Mouse (Mus musculus) embryonic facial prominence, embryonic 12.5 days (tissue): ENCODE results near the gene Gm2956. TPM values are rescaled to one million over a fixed set of nuclear protein-coding genes. Genes with fewer than 3 reads are reported as not detected.
"Not testable (repeated sequence)": the region's sequence is repeated elsewhere in the genome, so short reads cannot be mapped to it uniquely, and the experiment has no call there.

ENCODE experiments used
- ATAC-seq: fragments of 200-750 bp; cut with Nextera tagmentation; 2 replicates; pipeline ENCODE4 v1.8.0; 2017; ENCODE audit not compliant: insufficient number of reproducible peaks, insufficient read depth, low FRiP score, low TSS enrichment
- H3K27ac ChIP-seq: fragments of 300-500 bp; sonication (generic); 2 replicates; pipeline ENCODE4 v1.5.1; 2016; ENCODE audit warnings: mild to moderate bottlenecking
- H3K27me3 ChIP-seq: fragments of 300-500 bp; sonication (generic); 2 replicates; pipeline ENCODE4 v1.6.1; 2016; ENCODE audit warnings: mild to moderate bottlenecking, moderate library complexity
- H3K36me3 ChIP-seq: fragments of 300-500 bp; sonication (generic); 2 replicates; pipeline ENCODE4 v1.6.1; 2016; ENCODE audit warnings: mild to moderate bottlenecking
- H3K4me1 ChIP-seq: fragments of 300-500 bp; sonication (generic); 2 replicates; pipeline ENCODE4 v1.6.1; 2016
- H3K4me2 ChIP-seq: fragments of 300-500 bp; sonication (generic); replicated peaks from 2 replicates; pipeline ENCODE4 v1.6.1; 2016; ENCODE audit warnings: mild to moderate bottlenecking, moderate library complexity
- H3K4me3 ChIP-seq: fragments of 300-500 bp; sonication (generic); 2 replicates; pipeline ENCODE4 v1.5.1; 2016; ENCODE audit warnings: mild to moderate bottlenecking
- H3K9ac ChIP-seq: fragments of 300-500 bp; sonication (generic); 2 replicates; pipeline ENCODE4 v1.6.1; 2016; ENCODE audit warnings: mild to moderate bottlenecking, moderate library complexity
- H3K9me3 ChIP-seq: fragments of 300-500 bp; sonication (generic); 2 replicates; pipeline ENCODE4 v1.6.1; 2016; ENCODE audit warnings: mild to moderate bottlenecking, moderate library complexity
- WGBS: fragments of 180-500 bp; shearing (Covaris S2); methylation state at CpG from one replicate; pipeline ENCODE4 v1.1.7; 2016; 5-methylcytosine and 5-hydroxymethylcytosine counted together
- polyA plus RNA-seq: library from polyadenylated mRNA; unstranded; fragments of >200 nt; fragmentation: Nextera tagmentation; extraction: Ambion mirVana; gene quantifications from 2 replicates; pipeline ENCODE4 v1.2.1, GENCODE M21; 2016

Gm2956 gene
- polyA plus RNA-seq = not detected in 2 replicates

DNA sequence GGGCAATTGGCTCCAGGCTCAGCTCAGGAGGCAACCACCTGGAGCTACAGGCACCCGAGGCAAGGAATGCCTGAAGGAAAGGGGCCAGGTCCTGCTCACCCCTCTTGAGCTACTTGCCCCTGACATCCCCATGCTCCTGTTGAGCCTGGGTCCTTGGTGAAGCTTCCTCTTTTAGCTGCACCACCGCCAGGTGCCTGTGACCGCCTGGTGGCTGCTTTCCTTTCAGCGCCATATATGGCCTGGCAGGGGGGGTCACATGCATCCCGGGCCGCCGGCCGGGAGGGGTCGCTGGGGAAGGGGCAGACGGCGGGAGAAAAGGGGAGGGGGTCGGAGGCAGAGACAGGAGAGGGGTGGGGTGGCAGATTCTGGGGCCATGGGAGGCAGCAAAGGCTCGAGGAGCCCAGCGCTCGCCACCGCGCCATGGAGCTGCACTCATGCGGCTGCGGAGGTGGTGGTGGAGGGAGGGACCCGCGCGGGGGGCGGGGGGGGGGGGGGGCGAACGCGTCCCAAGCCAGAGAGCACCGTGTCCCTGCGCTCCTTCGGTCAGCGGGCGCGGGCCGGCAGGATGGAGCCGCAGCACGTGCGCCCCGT is at the start of gene Gm2956:
Gene Gm2956 (plus strand): TSS at position 541 of the 591 bp plus-strand sequence.
- H3K4me2 ChIP-seq = peak within 1 kb of the TSS; percentile 51
- not testable (repeated sequence) for H3K27ac ChIP-seq, H3K27me3 ChIP-seq, ATAC-seq, H3K9me3 ChIP-seq, H3K4me1 ChIP-seq, H3K36me3 ChIP-seq
- H3K9ac ChIP-seq = peak within 1 kb of the TSS; percentile 38; the same call in 1 of the 2 replicates
- peak within 1 kb of the TSS; percentile 35 for H3K4me3 ChIP-seq
- WGBS = 0% methylated on average over 3 of the region's 37 CpGs

DNA sequence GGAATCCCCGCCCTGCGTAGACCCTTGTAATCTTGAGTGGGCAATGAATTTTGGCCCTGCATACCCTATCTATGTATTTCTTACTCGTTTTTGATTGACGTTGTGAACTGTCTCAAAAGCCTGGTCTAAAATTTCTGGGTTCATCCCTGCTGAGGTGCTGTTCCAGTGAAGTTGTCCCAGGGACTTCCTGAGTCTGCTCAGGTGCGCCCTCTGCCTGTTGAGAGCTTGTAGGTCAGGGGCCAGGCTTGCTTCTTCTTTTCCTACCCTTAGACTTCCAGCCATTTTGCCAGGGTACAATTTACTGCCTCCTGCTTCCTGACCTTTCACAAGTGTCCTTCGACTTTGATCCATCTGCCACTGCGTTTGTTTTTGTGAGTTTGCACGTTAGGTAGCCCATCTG is 979 bp downstream of the Gm2956 start:
- 6% methylated on average over 5 of the region's 8 CpGs for WGBS

DNA sequence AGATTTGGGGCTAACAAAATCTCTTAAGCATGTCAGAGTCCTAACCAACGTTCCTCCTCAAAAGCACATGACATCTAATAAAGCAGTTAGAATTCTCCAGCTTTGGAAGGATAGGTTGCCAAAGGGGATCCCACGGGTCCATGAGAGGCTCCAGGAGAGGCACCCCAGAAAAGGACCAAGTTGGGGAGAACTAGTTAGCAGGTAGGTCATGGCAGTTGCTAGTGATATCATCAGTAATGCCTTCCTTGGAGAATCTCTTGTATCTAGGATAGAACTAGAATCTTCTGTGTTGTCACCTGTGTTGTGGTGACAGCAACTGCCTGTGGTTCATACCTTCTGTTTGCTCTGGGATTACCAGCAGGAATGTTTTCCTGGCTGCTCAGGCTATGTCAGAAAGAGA is 62.4 kb downstream of the Gm2956 start, which contains the start of gene Gm10413:
Gene Gm10413 (plus strand): TSS at position 301 of the 400 bp plus-strand sequence.
- H3K36me3 ChIP-seq, H3K4me1 ChIP-seq, ATAC-seq, H3K4me2 ChIP-seq, H3K27me3 ChIP-seq, H3K9me3 ChIP-seq, H3K4me3 ChIP-seq, H3K9ac ChIP-seq, H3K27ac ChIP-seq: not testable (repeated sequence)
- no CpG with 5 or more reads among the region's 2 CpGs for WGBS

More for the DNA sequence above, 979 bp downstream of the Gm2956 start:
- H3K27ac ChIP-seq, H3K36me3 ChIP-seq, H3K9me3 ChIP-seq, H3K4me3 ChIP-seq, H3K4me1 ChIP-seq, H3K27me3 ChIP-seq, H3K9ac ChIP-seq, ATAC-seq: not testable (repeated sequence)
- 0 out of 2 replicates have a peak overlapping the region, but pooled peaks have one; percentile 24 for H3K4me2 ChIP-seq

Other genes with a start within 250 kb of the Gm2956 start
- gene Gm10340, start 198.6 kb upstream of the Gm2956 start, polyA plus RNA-seq = not detected in 2 replicates
- gene Gm5795, start 144.4 kb upstream of the Gm2956 start, polyA plus RNA-seq = not detected in 2 replicates
- gene D830030K20Rik, start 124.1 kb upstream of the Gm2956 start, polyA plus RNA-seq = 8.3 and 9.7 TPM in 2 replicates
- gene Gm10413, start 62.5 kb downstream of the Gm2956 start, polyA plus RNA-seq = not detected in 2 replicates
- gene Gm10409, start 80.0 kb downstream of the Gm2956 start, polyA plus RNA-seq = 2.0 and 2.3 TPM in 2 replicates
- 2.8 TPM in 2 replicates for gene Gm3005, start 95.5 kb downstream of the Gm2956 start, polyA plus RNA-seq
- gene Gm10408, start 116.8 kb downstream of the Gm2956 start, polyA plus RNA-seq = not detected in 2 replicates